Mouse (Mus musculus): ENCODE data around the gene Ugt1a2. TPM values are rescaled to one million over a fixed set of nuclear protein-coding genes. Genes with fewer than 3 reads are reported as not detected.

Gene Ugt1a2
- polyA plus RNA-seq, 1 experiment from 2014 or later, result 0.07 TPM

DNA sequence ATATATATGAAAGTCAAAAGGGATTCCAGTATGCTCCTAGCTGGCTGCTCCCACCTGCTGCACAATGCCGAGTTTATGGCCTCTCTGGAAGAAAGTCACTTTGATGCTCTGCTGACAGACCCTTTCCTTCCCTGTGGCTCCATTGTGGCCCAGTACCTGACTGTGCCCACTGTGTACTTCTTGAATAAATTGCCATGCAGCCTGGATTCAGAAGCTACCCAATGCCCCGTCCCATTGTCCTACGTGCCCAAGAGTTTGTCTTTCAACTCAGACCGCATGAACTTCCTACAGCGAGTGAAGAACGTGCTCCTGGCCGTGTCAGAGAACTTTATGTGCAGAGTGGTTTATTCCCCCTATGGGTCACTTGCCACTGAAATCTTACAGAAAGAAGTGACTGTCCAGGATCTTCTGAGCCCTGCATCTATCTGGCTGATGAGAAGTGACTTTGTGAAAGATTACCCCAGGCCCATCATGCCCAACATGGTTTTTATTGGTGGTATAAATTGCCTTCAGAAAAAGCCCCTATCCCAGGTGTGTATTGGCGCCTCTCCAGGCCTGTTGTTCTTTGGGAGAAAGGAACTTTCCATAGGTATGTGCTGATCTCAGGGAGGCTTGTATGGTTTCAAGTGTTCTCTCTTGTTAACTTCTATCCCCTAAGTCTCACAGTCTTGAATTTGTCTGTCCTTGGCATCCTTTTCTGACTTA lies 12.1 kb downstream of the Ugt1a2 start:
- H3K4me3 ChIP-seq, result no peak overlapping the region
- 63% methylated on average over 8 of the region's 8 CpGs for WGBS
- H3K36me3 ChIP-seq (replicated peaks), result no peaks in the 10 kb centered on the region
- DNase-seq (ENCODE audit: extremely low spot score, low spot score), result peak; percentile 31
- H3K4me1 ChIP-seq, result no peaks in the 10 kb centered on the region
- no peak overlapping the region for H3K27ac ChIP-seq
- H3K9me3 ChIP-seq, result peaks cover 54% of the 10 kb centered on the region
- no peaks in the 10 kb centered on the region for H3K27me3 ChIP-seq (ENCODE audit: poor library complexity, severe bottlenecking)

DNA sequence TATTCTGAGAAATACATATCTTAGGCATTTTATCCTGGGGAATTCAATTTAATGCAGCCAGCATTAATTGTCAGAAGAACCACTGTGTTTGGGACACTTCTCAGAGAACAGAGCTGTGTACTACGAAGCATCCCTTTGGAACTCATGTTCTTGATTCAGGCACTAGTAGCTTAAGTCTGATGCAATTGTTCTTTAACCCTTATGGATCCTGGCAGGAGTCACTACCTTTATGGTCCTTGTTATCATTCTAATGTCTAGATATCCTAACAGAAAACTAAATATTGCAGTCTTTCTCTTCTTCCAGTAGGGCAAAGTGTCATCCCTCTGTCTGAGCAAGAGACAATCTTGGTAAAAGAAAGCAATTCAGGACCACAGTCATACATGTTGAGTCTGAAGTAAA lies 12.7 kb downstream of the Ugt1a2 start:
- H3K4me1 ChIP-seq, result no peaks in the 10 kb centered on the region
- no peak overlapping the region for H3K27ac ChIP-seq
- 83% methylated on average over 1 of the region's 1 CpGs for WGBS
- no peaks in the 10 kb centered on the region for H3K36me3 ChIP-seq (replicated peaks)
- no peak overlapping the region for H3K4me3 ChIP-seq
- no peak for DNase-seq (ENCODE audit: extremely low spot score, low spot score)
- peaks cover 54% of the 10 kb centered on the region for H3K9me3 ChIP-seq
- no peaks in the 10 kb centered on the region for H3K27me3 ChIP-seq (ENCODE audit: poor library complexity, severe bottlenecking)

DNA sequence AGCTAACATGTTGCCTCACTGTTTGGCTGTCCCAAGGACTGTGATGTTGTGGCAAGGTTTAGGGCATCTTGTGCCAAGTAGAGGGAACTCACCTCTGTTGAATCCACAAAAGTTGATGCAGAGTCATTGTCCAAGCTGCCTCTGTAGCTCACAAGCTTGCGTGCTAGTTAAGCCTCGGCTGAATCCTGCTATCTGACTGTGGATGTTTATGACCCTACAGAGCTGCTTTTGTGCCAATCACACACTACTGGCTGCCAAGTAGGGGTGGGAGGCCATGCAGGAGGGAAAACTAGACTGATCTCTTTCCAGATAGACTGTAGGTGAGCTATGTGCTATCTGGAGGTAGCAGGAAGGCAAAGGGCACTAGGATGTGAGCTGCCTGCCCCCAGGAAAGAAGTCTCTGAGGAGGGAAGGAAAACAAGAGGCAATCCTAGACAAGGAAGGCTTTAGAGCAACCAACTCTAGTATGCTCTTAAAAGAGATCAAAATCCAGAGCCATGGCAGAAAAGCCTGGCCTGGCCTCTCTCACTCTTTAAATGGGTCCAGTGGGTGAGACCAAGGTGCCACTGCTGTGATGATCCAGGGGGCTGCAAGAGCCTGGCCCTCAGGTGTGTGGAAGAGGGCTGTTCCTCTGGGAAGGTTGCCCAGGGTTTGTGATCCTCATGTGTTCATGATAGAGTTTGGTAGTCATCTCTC lies 13.5 kb downstream of the Ugt1a2 start:
- H3K4me1 ChIP-seq, result no peaks in the 10 kb centered on the region
- H3K27ac ChIP-seq, result no peak overlapping the region
- 88% methylated on average over 2 of the region's 2 CpGs for WGBS
- H3K36me3 ChIP-seq (replicated peaks), result no peaks in the 10 kb centered on the region
- no peaks in the 10 kb centered on the region for H3K27me3 ChIP-seq (ENCODE audit: poor library complexity, severe bottlenecking)
- H3K4me3 ChIP-seq, result no peak overlapping the region
- peaks cover 54% of the 10 kb centered on the region for H3K9me3 ChIP-seq
- DNase-seq (ENCODE audit: extremely low spot score, low spot score), result peak; percentile 21

DNA sequence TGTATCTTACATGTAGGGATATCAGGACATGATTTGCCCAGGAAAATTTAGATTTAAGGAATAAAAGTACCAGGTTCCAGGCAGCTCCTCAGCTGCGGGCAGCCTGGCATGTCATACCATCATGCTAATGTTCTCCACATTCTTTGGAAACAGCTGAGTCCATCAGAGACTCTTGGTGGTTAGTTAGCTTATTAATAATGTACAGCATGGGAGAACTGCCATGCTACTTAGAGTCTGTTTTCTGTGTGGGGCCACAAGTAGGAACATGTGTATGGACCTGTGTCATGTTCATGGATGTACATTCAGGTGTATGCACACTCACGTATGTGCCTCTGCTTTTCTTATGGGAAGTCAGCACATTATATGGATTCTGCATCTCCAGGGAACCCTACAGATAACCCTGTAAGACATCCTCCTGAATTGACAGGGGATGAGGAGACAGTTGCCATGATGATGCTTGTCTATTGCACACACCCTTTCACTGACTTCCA lies 14.1 kb downstream of the Ugt1a2 start:
- Histone ChIP-seq H3K27me3 (ENCODE audit: poor library complexity, severe bottlenecking) (no peaks in the 10 kb centered on the region), H3K4me3 (no peak overlapping the region), H3K4me1 (no peaks in the 10 kb centered on the region), H3K36me3 (replicated peaks) (no peaks in the 10 kb centered on the region), H3K9me3 (peaks cover 54% of the 10 kb centered on the region), H3K27ac (no peak overlapping the region)
- peak; percentile 14 for DNase-seq (ENCODE audit: extremely low spot score, low spot score)
- WGBS, result 81% methylated on average over 2 of the region's 2 CpGs

DNA sequence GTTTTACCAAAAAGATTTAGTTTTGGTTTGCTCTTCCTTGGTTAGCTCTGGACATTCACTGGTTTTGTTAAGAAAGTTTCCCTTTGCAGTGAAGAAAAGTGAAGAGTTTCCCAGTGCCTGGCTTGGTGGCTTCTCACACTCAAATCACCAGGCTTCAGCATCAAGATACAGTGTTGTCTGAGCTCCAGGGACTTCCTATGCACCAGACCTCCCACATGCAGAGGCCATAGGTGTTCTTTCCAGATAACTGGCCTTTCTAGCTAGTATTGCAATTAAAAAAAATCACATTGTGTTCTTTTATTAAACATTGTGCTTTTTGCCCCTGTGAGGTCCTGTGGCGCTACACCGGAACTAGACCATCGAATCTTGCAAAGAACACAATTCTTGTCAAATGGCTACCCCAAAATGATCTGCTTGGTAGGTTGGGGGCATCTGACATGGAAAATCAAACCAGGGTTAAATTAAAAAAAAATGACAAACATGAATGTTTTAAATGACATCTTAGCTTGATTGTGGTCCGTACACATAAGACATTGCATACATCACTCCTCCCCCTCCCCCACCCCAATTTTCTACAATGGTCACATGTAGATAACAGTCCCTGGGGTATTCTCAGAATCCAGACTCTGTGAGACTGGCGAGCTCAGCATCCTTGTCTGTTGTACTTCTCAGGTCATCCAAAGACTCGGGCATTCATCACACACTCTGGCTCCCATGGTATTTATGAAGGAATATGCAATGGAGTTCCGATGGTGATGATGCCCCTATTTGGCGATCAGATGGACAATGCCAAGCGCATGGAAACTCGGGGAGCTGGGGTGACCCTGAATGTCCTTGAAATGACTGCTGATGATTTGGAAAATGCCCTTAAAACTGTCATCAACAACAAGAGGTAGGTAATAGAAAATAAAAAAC lies 15.3 kb downstream of the Ugt1a2 start:
- H3K27me3 ChIP-seq (ENCODE audit: poor library complexity, severe bottlenecking), result no peaks in the 10 kb centered on the region
- peaks cover 51% of the 10 kb centered on the region; the same call in 1 of the 2 replicates for H3K9me3 ChIP-seq
- H3K4me1 ChIP-seq, result no peaks in the 10 kb centered on the region
- H3K36me3 ChIP-seq (replicated peaks), result no peaks in the 10 kb centered on the region
- H3K4me3 ChIP-seq, result no peak overlapping the region
- 73% methylated on average over 10 of the region's 10 CpGs for WGBS
- no peak overlapping the region for H3K27ac ChIP-seq
- peak; percentile 30 for DNase-seq (ENCODE audit: extremely low spot score, low spot score)

DNA sequence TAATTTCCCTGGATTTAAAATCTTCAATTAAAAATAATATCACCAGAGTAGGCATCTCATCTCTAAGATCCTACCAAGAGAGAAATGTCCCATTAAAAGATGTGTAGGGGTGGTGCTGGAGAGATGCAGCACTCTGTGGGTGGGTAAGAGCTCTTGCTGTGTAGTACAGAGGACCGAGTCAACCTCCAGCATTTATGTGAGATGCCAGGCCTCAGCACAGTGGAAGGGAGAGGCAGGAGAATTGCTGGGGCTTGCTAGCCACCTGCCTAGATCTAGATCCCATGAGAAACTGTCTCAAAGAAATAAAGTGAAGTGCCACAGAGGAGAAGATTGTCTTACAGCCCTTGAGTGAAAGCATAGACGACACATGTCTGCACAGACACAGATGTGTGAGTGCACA lies 16.1 kb downstream of the Ugt1a2 start:
- 60% methylated on average over 2 of the region's 2 CpGs for WGBS
- Histone ChIP-seq H3K36me3 (replicated peaks) (no peaks in the 10 kb centered on the region), H3K4me1 (no peaks in the 10 kb centered on the region), H3K9me3 (peaks cover 47% of the 10 kb centered on the region; the same call in 1 of the 2 replicates), H3K4me3 (no peak overlapping the region), H3K27ac (no peak overlapping the region), H3K27me3 (ENCODE audit: poor library complexity, severe bottlenecking) (no peaks in the 10 kb centered on the region)
- DNase-seq (ENCODE audit: extremely low spot score, low spot score), result peak; percentile 25

DNA sequence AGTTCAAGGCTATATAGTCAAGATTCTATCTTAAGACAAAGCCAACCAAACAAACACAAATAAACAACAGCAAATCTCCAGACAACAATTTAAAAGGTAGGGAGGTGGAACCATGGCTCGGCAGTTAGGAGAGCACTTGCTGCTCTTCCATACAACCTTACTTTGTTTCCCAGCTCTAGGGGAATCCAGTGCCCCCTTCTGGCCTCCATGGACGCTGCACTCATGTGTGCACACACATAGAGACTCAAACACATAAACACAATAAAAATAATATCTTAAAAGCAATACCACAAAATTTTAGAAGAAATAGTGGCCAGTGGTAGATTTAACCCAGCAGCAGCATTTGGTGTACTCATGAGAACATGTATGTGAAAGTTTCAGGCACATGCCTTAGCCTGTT lies 16.7 kb downstream of the Ugt1a2 start:
- no peak overlapping the region for H3K27ac ChIP-seq
- DNase-seq (ENCODE audit: extremely low spot score, low spot score), result peak; percentile 15
- no peaks in the 10 kb centered on the region for H3K4me1 ChIP-seq
- H3K4me3 ChIP-seq, result no peak overlapping the region
- H3K36me3 ChIP-seq (replicated peaks), result no peaks in the 10 kb centered on the region
- peaks cover 41% of the 10 kb centered on the region for H3K9me3 ChIP-seq
- H3K27me3 ChIP-seq (ENCODE audit: poor library complexity, severe bottlenecking), result no peaks in the 10 kb centered on the region
- WGBS, result 66% methylated on average over 2 of the region's 2 CpGs

DNA sequence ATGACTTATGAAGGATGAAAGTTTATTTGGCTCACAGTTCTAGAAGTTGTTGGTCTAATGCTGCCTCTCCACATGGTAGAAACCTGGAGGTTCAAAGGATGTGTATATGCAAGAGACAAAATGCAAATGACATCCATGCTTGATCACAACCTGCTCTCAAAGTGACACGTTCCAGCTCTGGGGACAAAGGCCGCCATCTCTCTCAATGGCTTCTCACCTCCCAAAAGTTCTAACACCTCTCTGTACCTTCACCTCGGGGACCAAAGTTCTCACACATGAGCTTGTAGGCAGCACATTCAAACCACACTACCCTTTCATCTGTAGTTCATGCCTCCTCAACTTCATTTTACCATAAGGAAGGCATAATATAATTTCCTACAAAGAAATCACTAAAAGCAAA lies 17.2 kb downstream of the Ugt1a2 start:
- WGBS, result 42% methylated on average over 3 of the region's 3 CpGs

DNA sequence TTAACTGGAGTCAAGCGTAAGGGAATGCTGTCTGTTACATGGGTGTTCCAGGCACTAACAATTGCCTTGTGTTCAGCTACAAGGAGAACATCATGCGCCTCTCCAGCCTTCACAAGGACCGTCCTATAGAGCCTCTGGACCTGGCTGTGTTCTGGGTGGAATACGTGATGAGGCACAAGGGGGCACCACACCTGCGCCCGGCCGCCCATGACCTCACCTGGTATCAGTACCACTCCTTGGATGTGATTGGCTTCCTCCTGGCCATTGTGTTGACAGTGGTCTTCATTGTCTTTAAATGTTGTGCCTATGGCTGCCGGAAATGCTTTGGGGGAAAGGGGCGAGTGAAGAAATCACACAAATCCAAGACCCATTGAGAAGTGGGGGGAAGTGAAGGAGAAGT lies 17.6 kb downstream of the Ugt1a2 start:
- no peak overlapping the region for H3K4me3 ChIP-seq
- H3K36me3 ChIP-seq (replicated peaks), result no peaks in the 10 kb centered on the region
- 75% methylated on average over 9 of the region's 9 CpGs for WGBS
- H3K9me3 ChIP-seq, result peaks cover 32% of the 10 kb centered on the region
- DNase-seq (ENCODE audit: extremely low spot score, low spot score), result peak; percentile 35
- H3K27ac ChIP-seq, result no peak overlapping the region
- H3K27me3 ChIP-seq (ENCODE audit: poor library complexity, severe bottlenecking), result no peaks in the 10 kb centered on the region
- no peaks in the 10 kb centered on the region for H3K4me1 ChIP-seq

More for the DNA sequence above, 17.2 kb downstream of the Ugt1a2 start:
- Histone ChIP-seq H3K27me3 (ENCODE audit: poor library complexity, severe bottlenecking) (no peaks in the 10 kb centered on the region), H3K4me3 (no peak overlapping the region), H3K9me3 (peaks cover 37% of the 10 kb centered on the region), H3K36me3 (replicated peaks) (no peaks in the 10 kb centered on the region), H3K27ac (no peak overlapping the region), H3K4me1 (no peaks in the 10 kb centered on the region)
- DNase-seq (ENCODE audit: extremely low spot score, low spot score), result peak; percentile 20

DNA sequence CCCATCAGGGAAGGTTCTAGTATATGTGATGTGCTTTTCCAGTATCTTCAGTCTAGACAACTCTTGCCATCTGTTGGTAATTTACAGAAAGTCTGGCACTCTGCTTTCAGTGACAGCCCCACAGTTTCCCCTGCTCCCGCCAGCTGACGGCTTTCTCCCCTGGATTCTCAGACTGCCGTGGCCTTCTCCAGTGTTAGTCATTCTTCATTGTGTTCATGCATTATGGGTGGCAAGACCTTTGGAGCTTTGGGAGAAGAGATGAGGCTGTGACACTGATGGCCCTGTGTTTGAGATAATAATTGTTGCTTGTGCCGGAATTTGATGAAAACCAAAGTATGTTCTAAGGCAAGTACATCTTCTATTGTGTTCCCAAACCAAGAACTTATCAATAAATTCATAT lies 18.2 kb downstream of the Ugt1a2 start:
- Histone ChIP-seq H3K27ac (no peak overlapping the region), H3K27me3 (ENCODE audit: poor library complexity, severe bottlenecking) (no peaks in the 10 kb centered on the region), H3K4me3 (no peak overlapping the region), H3K36me3 (replicated peaks) (no peaks in the 10 kb centered on the region), H3K9me3 (peaks cover 26% of the 10 kb centered on the region), H3K4me1 (no peaks in the 10 kb centered on the region)
- 53% methylated on average over 4 of the region's 4 CpGs for WGBS
- peak; percentile 20 for DNase-seq (ENCODE audit: extremely low spot score, low spot score)

DNA sequence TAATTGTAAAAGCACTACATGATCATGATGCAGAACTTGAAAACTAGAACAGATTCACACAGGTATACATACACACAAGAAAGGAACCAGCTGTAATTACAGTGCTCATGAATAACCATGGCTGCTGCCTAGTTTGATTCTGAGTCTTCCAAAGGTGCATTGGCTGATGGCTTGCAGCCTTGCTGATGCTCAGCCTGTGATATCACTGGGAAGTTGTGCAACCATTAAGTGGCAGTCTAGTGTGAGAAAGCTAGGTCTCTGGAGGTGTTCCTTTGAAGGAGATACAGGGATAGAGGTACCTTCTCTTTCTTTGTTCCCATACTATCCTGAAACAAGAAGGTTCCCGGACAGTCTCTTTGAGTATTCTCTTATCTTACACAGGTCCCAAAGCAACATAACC lies 18.7 kb downstream of the Ugt1a2 start:
- peak; percentile 22 for DNase-seq (ENCODE audit: extremely low spot score, low spot score)
- Histone ChIP-seq H3K4me1 (no peaks in the 10 kb centered on the region), H3K27ac (no peak overlapping the region), H3K36me3 (replicated peaks) (no peaks in the 10 kb centered on the region), H3K9me3 (peaks cover 22% of the 10 kb centered on the region), H3K27me3 (ENCODE audit: poor library complexity, severe bottlenecking) (no peaks in the 10 kb centered on the region), H3K4me3 (no peak overlapping the region)
- 16% methylated on average over 1 of the region's 1 CpGs for whole genome bisulfite sequencing

DNA sequence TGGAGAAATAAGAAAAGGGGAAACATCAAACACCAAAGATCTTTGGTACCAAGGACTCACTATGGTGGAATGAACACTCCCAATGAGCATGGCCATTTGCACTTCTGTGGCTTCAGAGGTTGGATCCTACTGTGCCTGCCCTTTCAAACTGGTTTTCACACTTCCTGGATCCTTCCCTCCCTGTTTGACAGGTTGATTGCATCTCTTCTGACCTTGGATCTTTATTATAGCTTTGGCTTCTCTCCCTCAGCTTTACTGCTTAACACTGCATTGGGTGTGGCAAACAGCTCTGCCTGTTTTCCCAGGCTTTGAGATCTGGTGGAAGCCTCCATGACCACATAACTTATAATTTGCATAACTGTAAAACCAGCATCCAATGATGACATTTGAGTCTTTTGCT lies 19.9 kb downstream of the Ugt1a2 start:
- H3K27ac ChIP-seq, result no peak overlapping the region
- H3K9me3 ChIP-seq, result peaks cover 10% of the 10 kb centered on the region
- no peak overlapping the region for H3K4me3 ChIP-seq
- H3K36me3 ChIP-seq (replicated peaks), result no peaks in the 10 kb centered on the region
- H3K27me3 ChIP-seq (ENCODE audit: poor library complexity, severe bottlenecking), result no peaks in the 10 kb centered on the region
- peak; percentile 18 for DNase-seq (ENCODE audit: extremely low spot score, low spot score)
- H3K4me1 ChIP-seq, result no peaks in the 10 kb centered on the region

All from forebrain, embryonic 10.5 days (tissue).